Mouse (Mus musculus): Measurements from ENCODE around the gene March4. TPM values are rescaled to one million over a fixed set of nuclear protein-coding genes. Genes with fewer than 3 reads are reported as not detected.
A peak's percentile ranks its signal among the peaks of the same experiment; 100 is the strongest.

March4 gene
- polyA plus RNA-seq (2017; shearing (Covaris generic)): not detected

DNA sequence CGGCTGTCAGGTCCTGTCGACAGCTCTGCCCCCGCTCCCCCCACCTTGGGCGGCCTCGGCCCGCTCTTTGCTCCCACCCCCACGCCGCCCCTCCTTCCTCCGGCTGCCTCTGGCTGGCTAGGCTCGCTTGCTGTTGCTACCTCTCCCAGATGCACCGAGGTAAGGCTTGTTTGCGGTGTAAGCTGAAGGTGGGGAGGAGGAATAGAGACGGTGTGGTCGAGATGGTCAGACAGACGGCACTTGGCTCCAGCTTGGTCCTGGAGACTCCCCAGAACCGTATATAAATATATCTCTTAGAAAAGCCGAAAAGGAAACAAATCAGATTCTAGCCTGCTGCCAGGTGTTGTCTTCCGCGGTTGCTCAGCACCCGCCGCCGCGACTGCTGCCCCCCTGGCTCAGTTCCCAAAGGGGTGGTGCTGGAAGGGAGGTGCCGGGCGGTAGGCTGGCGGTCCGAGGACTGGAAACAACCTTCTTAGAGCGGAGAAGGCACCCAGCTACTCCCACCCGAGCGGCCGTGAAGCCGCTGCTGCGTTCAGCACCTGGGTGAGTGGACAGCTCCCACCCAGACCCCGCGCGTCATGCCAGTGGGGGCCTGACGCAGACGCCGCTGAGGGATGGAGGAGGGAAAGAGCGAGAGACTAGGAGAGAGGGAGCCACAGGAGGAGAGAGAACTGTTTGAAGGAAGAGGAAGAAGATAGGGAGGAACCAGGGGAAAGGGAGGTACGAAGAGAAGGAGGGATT lies at the start of gene March4:
TSS of gene March4 (minus strand) at position 320 of the 741 bp plus-strand sequence.
- ATAC-seq: no peak

DNA sequence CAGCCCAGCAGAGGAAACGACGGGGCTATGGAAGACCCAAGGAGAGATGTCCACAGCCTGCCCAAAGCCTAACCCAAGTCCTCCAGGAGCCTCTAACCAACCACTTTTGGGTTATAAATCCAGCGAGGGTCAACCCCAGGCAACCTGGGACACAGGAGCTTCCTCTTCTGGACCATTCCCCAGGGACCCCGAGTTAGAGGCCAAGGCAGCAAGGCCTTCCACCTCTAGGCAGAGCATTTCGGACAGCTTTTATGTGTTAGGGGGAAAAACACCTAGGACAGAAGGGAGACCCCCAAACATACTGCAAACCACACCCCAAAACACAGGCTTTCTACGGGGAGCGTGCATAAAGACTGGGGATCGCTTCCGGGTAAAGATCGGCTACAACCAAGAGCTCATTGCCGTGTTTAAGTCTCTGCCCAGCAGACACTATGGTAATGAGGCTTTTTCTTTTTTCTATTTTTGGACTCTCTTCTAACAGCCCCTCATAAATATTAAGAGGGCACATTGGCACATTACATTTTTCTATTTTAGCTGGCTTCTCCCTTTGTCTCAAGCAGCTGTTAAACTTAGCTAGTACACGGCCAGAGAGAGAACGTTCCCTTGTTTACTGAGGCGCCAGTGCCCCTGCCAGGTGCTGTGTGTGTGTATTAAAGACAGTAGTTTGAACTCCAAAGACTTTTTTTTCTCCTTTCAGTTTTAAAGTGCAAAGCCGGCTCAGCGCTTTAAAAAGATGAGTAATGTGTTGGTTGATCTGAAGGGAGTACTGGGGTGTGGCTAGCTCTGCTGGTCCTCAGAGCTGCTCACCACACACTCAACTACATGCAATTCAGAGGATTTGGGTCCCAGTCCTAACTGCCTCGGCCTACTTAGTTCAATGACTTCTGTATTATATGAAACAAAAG lies 49.5 kb upstream of the March4 start:
- no peak for ATAC-seq

DNA sequence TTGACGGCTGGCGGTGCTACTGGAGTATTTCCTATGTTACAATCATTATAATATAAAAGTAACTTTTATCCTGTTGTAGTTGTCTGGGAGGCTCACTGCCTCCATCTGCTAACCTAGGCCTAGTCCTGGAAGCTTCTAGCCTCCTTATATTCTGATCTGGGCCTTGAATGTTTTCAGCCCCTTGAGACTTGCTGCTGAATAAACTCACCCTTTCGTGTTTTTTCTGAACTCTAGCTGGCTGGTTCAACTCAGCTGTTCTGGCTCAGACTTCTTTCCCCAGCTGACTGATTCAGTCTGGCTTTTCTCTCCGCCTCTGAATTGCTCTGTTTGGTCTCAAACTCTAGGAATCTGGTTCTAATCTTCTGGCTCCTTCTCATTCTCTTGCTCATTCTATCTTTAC lies 47.2 kb upstream of the March4 start:
- ATAC-seq: no peak

DNA sequence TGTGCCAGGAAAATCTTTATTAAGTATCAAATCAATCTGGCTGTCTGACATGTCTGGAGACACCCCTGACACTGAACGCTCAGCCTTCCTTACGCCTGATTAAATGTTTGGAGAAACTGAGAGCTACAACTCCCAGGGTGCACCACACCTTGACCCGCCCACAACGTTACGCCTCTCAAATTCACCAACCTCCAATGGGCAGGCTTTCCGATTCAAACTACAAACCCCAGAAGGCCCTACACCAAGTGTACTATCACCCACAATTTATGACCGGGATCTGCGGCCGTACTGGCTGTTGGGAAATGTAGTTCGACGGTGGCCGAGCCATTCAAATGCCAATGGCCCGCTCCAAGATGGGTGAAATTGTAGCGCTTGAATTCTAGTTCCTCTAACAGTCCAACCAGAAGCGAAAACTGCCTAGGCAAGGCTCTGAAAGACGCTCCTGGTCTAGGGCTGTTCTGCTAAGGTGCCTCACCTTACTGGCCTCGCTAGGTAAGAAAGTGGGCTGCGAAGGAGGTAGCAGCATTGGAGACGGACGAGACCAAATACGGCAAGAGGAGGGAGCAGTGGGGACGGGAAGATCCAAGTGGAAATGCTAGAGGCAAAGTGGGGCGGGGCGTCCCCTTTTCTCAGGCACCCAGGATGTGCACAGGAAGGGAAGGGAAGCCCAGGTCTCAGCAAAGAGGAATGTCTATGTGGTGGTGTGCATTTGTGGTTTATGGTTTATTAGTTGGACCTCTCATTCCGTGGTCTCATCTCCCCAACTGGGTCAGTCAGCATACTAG lies 46.4 kb upstream of the March4 start, which contains the start of gene Smarcal1:
TSS of gene Smarcal1 (plus strand) at position 305 of the 785 bp plus-strand sequence.
- peak; percentile 100 for ATAC-seq

DNA sequence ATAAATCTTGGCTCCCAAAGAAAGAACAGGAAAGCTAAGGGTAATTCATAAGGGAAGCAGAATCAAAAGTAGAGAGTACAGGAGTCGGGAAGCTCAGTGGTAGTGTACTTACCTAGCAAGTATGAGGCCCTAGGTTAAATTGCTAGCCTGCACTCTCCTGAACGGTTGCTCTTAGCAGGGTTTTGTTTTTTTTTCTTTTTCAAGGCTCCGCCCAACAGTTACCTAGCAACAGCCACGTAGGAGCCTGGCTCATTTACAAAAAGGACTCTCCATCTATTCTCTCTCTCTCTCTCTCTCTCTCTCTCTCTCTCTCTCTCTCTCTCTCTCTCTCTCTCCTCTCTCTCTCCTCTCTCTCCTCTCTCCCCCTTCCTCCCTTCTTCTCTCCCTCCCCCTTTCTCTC lies 42.1 kb upstream of the March4 start:
- ATAC-seq: no peak

DNA sequence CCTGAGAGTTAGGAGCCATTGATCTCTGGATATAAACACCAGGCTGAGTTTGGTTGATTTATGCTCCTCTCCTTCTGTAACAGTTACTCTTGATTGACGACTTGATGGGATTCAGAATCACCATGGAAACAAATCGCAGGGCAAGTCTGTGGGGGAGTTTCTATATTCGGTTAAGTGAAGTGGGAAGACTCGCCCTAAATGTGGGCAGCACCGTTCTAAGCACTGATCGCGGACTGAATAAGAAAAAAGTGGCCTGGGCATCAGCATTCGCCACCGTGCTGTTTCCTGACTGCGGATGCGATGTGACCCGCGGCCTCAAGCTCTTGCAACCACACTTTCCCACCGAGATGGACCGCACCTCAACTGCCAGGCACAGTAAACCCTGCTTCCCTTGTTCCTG lies 41.6 kb upstream of the March4 start:
- ATAC-seq: no peak

DNA sequence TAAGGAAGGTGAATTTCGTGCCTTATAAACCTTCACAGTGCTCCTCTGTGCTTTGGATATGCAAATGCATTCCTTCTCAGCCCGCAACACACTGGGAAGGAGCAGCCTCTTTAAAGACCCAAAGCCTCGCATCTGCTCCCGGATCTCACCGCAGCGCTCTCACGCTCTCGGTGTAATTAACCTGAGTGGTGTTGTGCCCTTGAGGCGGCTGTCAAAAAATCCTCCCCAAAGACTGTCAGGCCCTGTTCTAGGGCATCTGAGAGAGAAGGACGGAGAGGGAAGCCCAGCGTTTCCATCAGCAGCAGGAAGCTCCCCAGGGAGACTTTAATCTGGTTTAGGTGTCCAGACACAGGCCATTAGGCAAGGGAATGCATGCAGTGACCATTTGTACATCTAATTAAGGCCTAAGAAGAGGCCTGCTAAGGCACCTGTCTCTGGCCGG lies 40.8 kb upstream of the March4 start:
- no peak for ATAC-seq

DNA sequence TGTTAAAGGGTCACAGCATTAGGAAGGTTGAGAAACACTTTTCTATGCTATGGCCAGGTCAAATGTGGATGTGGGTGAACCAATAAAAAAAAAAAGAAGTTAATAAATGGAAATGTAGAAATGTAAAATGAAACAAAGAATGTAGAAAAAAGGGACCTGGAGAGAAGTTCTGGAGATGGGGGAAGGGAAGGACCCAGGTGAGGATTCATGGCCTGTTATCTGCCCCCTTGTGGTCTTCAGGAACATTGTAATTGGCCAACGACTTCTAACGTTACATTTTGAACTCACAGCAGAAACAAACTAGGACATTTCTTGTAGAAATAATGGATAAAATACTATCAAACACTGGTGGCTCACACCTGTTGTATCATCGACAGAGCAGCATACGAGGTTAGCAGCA lies 38.4 kb upstream of the March4 start:
- ATAC-seq: no peak

DNA sequence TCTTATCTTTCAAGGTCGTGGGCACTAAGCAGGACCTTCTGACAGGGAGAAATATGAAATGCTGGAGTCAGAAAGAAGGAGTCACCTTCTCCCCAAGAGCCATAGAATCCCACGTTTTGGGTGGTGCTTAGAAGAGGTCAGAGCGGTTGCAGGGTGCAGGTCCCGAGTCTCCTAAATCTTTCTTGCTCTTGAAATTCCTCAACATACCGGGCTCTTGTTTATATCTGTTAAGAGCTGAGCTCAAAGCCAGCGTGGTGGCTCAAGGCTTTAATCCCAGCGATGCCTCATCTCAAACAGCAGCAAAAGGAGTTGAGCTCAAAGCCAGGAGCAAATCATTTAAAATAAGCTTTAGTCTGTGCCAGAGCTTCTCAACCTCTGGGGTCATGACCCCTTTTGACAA lies 37.9 kb upstream of the March4 start:
- no peak for ATAC-seq

DNA sequence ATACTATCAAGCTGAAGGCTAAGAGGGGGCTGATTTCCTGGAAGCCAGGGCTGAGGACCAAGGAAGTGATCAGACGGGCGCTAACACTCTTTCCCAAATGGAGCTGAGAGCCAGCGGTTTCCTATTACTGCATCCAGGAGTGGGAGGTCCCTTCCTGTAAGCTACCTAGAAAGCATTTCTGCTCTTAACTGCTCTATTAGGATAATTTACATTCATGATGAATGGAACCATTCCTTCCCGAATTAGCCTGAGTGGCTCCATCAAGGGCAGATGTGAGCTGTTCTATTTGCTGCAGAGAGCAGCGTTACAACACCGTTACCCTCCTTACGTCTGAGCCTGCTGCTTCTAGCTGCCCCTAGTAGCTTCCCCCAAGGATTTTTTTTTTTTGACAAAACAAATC lies 37.3 kb upstream of the March4 start:
- no peak for ATAC-seq

DNA sequence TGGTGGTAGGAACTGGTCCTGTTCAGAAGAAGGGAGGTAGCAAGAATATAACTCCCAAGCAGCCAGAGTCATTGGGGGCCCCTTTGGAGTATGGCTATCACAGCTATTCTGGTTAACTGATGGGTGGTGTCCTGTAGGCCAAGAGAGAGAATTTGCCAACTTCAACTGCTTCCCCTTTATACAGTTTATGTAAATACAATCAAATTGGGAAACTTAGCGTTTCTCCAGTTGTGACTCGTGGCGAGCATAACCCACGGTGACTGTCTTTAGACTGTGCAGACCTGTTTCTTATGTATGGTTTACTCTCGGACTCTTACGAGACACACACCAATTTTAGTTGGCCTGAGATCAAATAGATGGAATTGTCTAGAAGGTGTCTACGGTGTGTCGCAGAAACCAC lies 32.0 kb upstream of the March4 start:
- ATAC-seq: no peak

DNA sequence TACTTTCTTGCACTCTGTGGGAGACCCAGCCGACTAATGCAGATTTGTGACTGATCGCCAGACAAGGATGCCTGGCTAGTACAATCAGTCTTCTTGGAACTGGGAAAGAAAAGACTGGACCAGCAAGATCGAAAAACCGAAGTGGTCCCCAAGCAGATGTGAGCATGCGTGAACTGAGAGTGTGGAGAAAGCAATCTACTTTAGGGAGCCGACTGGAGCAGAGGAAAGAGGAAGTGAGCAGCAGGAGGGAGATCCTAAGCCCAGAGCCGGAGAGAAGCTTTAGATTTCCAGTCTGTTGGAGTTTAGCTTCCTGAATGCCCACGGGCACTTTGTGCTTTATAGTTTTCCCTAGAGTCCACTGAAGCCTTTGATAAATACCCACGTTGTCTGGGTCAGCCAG lies 30.3 kb upstream of the March4 start:
- no peak for ATAC-seq

DNA sequence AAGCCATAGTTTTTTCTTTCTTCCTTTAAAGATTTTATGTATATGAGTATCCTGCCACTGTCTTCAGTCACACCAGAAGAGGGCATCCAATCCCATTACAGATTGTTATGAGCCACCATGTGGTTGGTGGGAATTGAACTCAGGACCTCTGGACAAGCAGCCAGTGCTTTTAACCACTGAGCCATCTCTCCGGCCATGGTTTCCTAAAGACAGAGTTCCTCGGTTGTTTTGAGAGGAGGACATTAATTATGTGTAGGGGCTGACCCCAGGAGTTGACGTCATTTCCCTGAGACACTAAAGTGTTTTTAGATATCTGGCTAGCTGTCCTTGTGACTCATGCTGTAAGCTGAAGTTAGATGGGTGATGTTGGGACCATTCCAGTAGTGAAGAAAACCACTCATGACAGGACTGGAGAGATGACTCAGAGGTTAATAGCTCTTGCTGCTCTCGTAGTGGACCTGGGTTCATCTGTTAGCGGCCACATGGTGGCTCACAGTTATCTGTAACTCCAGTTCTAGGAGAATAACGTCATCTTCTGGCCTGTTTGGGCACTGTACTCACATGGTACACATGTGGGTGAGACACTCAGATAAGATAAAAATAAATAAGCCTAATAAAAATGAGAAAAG lies 27.7 kb upstream of the March4 start:
- no peak for ATAC-seq

DNA sequence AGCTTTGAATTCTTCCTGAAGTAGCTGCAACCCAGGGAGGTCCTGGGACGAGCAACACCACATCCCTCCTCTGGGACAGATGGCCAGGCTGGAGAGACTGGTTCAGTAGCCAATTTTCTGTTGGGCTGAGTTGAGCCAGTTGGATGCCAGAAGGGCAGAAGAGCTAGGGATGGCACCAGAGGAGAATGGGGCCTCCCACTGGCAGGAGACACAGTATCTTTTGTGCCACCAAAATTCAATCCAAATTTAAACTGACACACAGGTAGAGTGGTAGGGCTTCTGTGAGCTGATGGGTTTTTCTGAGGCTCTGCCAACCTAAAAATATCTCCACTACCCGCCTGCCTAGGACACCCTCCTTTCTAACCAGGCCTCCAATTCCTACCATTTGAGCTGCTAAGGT lies 21.9 kb upstream of the March4 start:
- ATAC-seq: no peak

DNA sequence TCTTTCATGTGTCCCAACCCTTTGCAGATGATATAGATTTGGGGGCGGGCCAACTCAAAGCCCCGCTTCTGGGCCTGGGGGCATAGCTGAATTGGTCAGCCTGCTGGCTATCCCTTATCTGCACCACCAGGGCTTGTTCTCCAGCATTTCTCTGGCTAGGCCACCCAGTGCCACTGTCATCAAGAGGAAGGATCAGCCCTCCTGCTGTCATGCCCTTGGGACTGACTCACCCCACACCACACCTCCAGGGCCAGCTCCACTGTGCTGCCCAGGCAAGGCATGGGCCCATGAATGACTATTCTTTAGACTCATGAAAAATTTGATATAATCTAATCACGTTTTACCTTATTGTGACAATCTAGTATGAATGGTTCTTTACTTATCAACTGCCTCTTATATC lies 19.7 kb upstream of the March4 start:
- no peak for ATAC-seq

DNA sequence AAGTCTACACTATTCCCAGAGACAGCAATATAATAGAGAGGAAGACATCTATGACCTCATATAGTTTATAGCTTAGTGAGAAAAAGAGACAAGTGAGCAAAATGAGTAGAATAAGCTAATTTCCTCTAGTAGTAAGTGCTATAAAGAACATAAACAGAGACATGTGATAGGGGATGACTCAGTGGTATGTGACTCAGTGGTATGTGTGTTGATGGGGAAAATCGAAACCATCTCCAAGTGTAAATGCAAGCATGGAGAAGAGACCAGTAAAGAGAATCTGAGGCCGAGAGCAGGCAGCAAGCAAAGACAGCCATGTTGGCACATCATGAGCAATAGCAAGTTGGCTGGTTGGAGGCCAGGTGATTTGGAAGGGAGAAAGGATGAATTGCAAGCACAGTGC lies 13.6 kb upstream of the March4 start:
- no peak for ATAC-seq

DNA sequence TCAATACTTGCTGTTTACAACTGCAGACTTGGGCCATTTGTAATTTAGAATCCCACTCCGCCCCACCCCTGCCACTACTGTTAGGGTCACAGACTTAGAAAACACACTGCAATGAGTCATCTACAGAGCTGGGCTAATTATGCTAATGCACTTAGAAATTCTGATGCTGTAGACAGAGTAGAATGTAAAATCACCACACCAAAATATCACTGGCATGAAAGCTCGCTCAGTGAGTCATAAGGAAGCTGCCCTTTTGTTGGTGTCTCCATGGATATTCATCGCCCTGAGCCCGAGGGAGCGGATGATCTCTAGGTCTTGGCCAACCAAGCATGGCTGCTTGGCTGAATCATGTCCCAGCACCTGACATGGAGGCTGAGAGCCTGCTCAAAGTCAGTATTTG lies 1.5 kb upstream of the March4 start:
- ATAC-seq: no peak

DNA sequence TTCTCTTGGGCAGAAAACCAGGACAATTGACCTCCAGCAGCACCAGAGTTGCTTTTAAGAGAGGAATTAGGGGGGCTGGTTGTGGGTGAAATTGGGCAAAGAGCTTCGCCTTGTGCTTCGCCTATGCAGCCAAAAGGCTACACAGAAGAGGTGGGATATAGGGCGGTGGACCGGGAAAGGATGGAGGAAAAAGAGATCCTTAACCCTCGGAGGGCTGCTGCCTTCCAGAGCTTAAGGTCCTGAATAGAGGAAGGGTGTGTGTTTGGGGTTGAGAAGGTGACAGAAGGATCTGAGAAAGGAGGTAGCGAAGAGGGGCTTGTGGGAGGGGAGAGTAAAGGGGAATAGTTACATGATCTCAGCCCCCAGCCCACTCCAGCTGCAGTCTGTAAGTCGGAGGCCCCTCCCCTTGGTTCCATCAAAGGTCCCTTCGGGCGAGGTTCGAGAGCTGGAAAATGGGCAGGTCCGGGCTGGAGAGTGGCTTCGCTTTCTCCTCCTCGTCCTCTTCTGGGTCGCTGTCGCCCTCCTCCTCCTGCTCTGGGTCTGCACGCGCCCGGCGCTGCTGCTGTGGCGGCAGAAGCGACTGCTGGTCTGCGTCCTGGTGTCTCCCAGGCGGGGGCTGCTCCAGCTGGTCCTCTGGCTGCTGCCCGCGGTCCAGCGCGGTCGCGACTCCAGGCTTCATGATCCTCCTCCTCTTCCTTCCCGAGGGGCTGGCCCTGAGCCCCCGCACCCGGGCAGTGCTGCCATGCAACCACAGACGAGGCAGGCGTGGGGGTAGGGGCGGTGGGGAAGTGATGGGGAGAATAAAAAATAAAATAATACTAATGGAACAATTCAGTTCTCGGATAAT lies 782 bp downstream of the March4 start:
- ATAC-seq: no peak

DNA sequence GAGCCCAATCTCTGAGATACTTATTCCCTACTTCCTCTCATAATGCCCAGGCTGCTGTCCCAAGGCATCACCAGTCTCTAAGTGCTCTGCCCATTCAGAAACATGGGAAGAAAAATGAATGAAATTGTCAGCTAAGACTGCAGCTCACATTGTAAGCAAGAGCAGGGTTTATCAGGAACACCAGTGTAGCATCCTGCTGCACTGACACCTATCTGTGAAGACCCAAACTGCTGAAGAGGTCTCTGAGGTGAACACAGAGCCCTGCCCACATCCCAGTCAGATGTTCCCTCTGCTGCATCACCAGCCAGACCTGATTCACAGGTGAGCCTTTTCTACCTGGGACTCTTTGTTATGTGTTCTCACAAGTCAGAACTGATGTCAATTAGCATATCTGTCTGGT lies 3.3 kb downstream of the March4 start:
- no peak for ATAC-seq

DNA sequence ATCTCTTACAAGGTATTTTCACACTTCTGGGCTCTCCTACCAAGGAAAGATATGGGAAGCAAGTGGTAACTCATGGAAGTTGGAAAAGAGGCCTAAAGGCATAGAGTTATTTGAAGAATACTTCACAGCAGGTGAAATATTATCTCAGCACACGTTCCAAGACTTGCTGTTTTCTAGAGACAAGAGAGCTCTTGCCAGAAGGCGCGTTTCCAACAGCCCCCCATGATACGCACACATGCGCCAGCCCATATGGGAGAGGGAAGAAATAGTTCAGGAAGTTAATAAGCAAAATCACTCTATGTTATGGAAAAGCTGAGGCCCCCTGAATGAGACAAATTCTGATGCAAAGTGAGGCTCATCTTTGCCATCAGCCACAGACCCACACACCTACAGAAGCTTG lies 3.8 kb downstream of the March4 start:
- no peak for ATAC-seq

DNA sequence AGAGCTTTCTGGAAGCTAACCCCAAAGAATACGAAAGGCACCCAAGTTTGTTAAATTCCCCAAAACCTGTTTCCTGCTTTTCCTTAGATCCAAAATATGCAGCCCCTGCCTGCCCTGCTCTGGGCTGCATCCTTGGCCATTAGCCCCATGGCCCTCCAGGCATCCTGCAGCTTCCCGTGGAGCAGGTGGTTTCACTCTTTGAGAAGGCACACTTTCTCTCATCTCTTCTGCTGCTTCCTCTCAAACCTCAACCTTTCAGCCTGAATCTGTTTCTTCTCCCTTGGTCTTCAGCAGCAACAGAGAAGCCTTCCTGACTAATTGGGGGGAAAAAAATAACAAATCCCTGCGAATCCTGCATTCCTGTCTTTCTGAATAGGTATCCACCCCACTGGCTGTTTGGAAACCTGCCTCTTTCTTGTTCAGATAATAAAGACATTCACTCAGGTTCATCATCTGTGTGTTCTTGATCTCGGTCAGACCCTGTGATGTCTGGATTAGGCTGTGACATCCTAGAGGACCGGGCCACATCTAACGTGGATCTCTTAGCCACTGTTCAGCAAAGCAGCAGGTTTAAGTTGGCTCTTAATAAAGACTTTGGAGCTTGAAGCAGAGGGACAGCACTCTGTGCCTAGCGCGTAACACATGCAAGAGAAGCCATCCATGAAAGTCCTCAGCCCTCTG lies 6.1 kb downstream of the March4 start:
- ATAC-seq: no peak

All from activated CD4-positive, CD25-positive, alpha-beta regulatory T cell, adult 4 months (primary cell).